Mouse (Mus musculus) CH12.LX (cell line): ENCODE data around the gene Fer. TPM values are rescaled to one million over a fixed set of nuclear protein-coding genes. Genes with fewer than 3 reads are reported as not detected.

Source experiments
- DNase-seq: peaks from one replicate; pipeline ENCODE4 v3.0.0-alpha.2; 2013; ENCODE audit errors: extremely low read depth
- H3K27ac ChIP-seq: 2 replicates; pipeline ENCODE4 v1.5.1; 2012; ENCODE audit warnings: low read depth, mild to moderate bottlenecking, control low read depth, moderate library complexity; ENCODE audit not compliant: insufficient read depth
- H3K27me3 ChIP-seq: replicated peaks from 2 replicates; pipeline ENCODE3; 2012; ENCODE audit warnings: inconsistent platforms
- H3K36me3 ChIP-seq, 2 experiments: replicated peaks in 1 of 2; 2 replicates each; pipeline versions ENCODE3 to v1.6.1; 2012; ENCODE audit warnings: inconsistent platforms in 1 of 2, low read length in 1 of 2, mild to moderate bottlenecking in 1 of 2, mixed read lengths in 1 of 2, moderate library complexity in 1 of 2; ENCODE audit not compliant: control insufficient read depth in 1 of 2, insufficient read depth in 1 of 2
- H3K4me1 ChIP-seq, 2 experiments: 2 replicates each; pipeline ENCODE4 v1.6.1; 2012; ENCODE audit warnings: inconsistent platforms in 1 of 2, moderate library complexity in 1 of 2; ENCODE audit not compliant: insufficient read depth in 2 of 2, control insufficient read depth in 1 of 2
- H3K4me2 ChIP-seq: 2 replicates; pipeline ENCODE4 v1.6.1; 2012; ENCODE audit warnings: low read depth, mild to moderate bottlenecking, control low read depth; ENCODE audit not compliant: poor library complexity, insufficient read depth, severe bottlenecking
- H3K4me3 ChIP-seq, 3 experiments: fragments of 150-350 bp in 1 of 3; sonication (generic) in 1 of 3; replicated peaks in 1 of 3; 2 replicates each; pipeline versions ENCODE3 to v1.5.1; 2011 to 2012; ENCODE audit warnings: low read depth in 2 of 3, low read length in 2 of 3, mild to moderate bottlenecking in 2 of 3, moderate library complexity in 2 of 3, control low read depth in 1 of 3, improper control_type of control experiment in 1 of 3, inconsistent platforms in 1 of 3, mixed read lengths in 1 of 3; ENCODE audit not compliant: poor library complexity in 1 of 3
- H3K79me2 ChIP-seq: replicated peaks from 2 replicates; pipeline ENCODE4 v1.6.1; 2012; ENCODE audit warnings: mild to moderate bottlenecking, moderate library complexity; ENCODE audit not compliant: control insufficient read depth, poor library complexity, insufficient read depth, severe bottlenecking; ENCODE audit errors: extremely low read depth
- H3K9ac ChIP-seq: 2 replicates; pipeline ENCODE4 v1.6.1; 2012; ENCODE audit warnings: low read depth, mild to moderate bottlenecking, control low read depth, moderate library complexity; ENCODE audit not compliant: insufficient read depth
- H3K9me3 ChIP-seq: replicated peaks from 2 replicates; pipeline ENCODE3; 2012; ENCODE audit warnings: low read length, inconsistent platforms, mixed read lengths
- CHD1 ChIP-seq: IDR thresholded peaks from 2 replicates; pipeline ENCODE4 v1.6.1; 2012; ENCODE audit warnings: low read depth, low read length, improper control_type of control experiment, inconsistent platforms
- CHD2 ChIP-seq: IDR thresholded peaks from 2 replicates; pipeline ENCODE4 v1.6.1; 2011; ENCODE audit warnings: low read length, improper control_type of control experiment
- EP300 ChIP-seq: IDR thresholded peaks from 2 replicates; pipeline ENCODE4 v1.6.1; 2011; ENCODE audit warnings: low read length, improper control_type of control experiment
- ETS1 ChIP-seq: conservative IDR thresholded peaks from 2 replicates; pipeline ENCODE4 v1.6.1; 2012; ENCODE audit warnings: low read depth, mild to moderate bottlenecking, inconsistent platforms, low read length, improper control_type of control experiment, moderate library complexity
- HCFC1 ChIP-seq: IDR thresholded peaks from 2 replicates; pipeline ENCODE4 v1.6.1; 2012; ENCODE audit warnings: low read depth, mild to moderate bottlenecking, inconsistent platforms, low read length, improper control_type of control experiment
- IRF4 ChIP-seq: IDR thresholded peaks from 2 replicates; pipeline ENCODE4 v1.6.1; 2014; ENCODE audit warnings: low read depth, mild to moderate bottlenecking, inconsistent platforms, low read length, improper control_type of control experiment
- JUND ChIP-seq: conservative IDR thresholded peaks from 2 replicates; pipeline ENCODE4 v1.6.1; 2011; ENCODE audit warnings: low read depth, low read length, improper control_type of control experiment
- KAT2A ChIP-seq: IDR thresholded peaks from 2 replicates; pipeline ENCODE4 v1.6.1; 2012; ENCODE audit warnings: low read length, improper control_type of control experiment, inconsistent platforms; ENCODE audit not compliant: insufficient replicate concordance
- MAX ChIP-seq: IDR thresholded peaks from 2 replicates; pipeline ENCODE4 v1.6.1; 2011; ENCODE audit warnings: low read length, improper control_type of control experiment
- MEF2A ChIP-seq: IDR thresholded peaks from 2 replicates; pipeline ENCODE4 v1.6.1; 2014; ENCODE audit warnings: low read depth, mild to moderate bottlenecking, inconsistent platforms, low read length, improper control_type of control experiment, borderline replicate concordance
- POLR2AphosphoS2 ChIP-seq: IDR thresholded peaks from 2 replicates; pipeline ENCODE4 v1.6.1; 2011; ENCODE audit warnings: low read depth, low read length, improper control_type of control experiment
- SIN3A ChIP-seq: IDR thresholded peaks from 2 replicates; pipeline ENCODE4 v1.6.1; 2012; ENCODE audit warnings: low read length, improper control_type of control experiment, inconsistent platforms
- TCF12 ChIP-seq: IDR thresholded peaks from 2 replicates; pipeline ENCODE4 v1.6.1; 2014; ENCODE audit warnings: low read depth, mild to moderate bottlenecking, inconsistent platforms, low read length, improper control_type of control experiment
- UBTF ChIP-seq: IDR thresholded peaks from 2 replicates; pipeline ENCODE4 v1.6.1; 2012; ENCODE audit warnings: low read depth, mild to moderate bottlenecking, inconsistent platforms, low read length, improper control_type of control experiment, moderate library complexity
- USF1 ChIP-seq: IDR thresholded peaks from 2 replicates; pipeline ENCODE4 v1.6.1; 2014; ENCODE audit warnings: low read depth, mild to moderate bottlenecking, inconsistent platforms, low read length, improper control_type of control experiment
- USF2 ChIP-seq: conservative IDR thresholded peaks from 2 replicates; pipeline ENCODE4 v1.6.1; 2011; ENCODE audit warnings: low read depth, low read length, improper control_type of control experiment
- ZC3H11A ChIP-seq: IDR thresholded peaks from 2 replicates; pipeline ENCODE4 v1.6.1; 2012; ENCODE audit warnings: low read depth, mild to moderate bottlenecking, inconsistent platforms, low read length, improper control_type of control experiment
- ZMIZ1 ChIP-seq: IDR thresholded peaks from 2 replicates; pipeline ENCODE4 v1.6.1; 2012; ENCODE audit warnings: low read depth, mild to moderate bottlenecking, inconsistent platforms, low read length, improper control_type of control experiment
- ZNF384 ChIP-seq: IDR thresholded peaks from 2 replicates; pipeline ENCODE4 v1.6.1; 2012; ENCODE audit warnings: low read depth, low read length, improper control_type of control experiment, inconsistent platforms
- dilution Hi-C: fragments of 300-500 bp; cut with MboI; formaldehyde crosslinking; loops from 2 replicates; pipeline ENCODE4 v1.14.3; 2020; ENCODE audit warnings: low sequenced_read_pairs; ENCODE audit not compliant: extremely low pct_unique_long_range_greater_than_20kb, extremely low pct_ligation_motif_present
- in situ Hi-C: fragments of 300-500 bp; cut with MboI; formaldehyde crosslinking; loops from 3 replicates; pipeline ENCODE4 v1.14.3; 2019; ENCODE audit warnings: low sequenced_read_pairs, low pct_ligation_motif_present, low pct_unique_long_range_greater_than_20kb, mixed read lengths
- polyA plus RNA-seq: library from polyadenylated mRNA; unstranded; fragments of >175 nt; gene quantifications from 2 replicates; pipeline ENCODE4 v1.2.1, GENCODE M21; 2012; ENCODE audit warnings: low read depth; ENCODE audit not compliant: insufficient read length
- total RNA-seq, 2 experiments: library from RNA; depleted of rRNA; stranded (reverse); fragments of 300-350 nt in 1 of 2; fragments of >200 nt in 1 of 2; gene quantifications; 2 replicates each; pipeline ENCODE4 v1.2.3; 2012 to 2014

The Fer gene
- total and polyA plus RNA-seq, 3 experiments, result 4.3 to 4.9 (median 4.5) TPM

GRCm38 (mm10) chr17:63972181-63972580 is 109.3 kb downstream of the Fer start:
- Histone ChIP-seq H3K4me1 (peaks cover 0 to 7% of the 10 kb centered on the region in 2 experiments; a peak in 1 of 4 replicates), H3K9ac (no peak overlapping the region), H3K4me2 (no peak overlapping the region), H3K27ac (no peak overlapping the region), H3K4me3 (no peak overlapping the region), H3K79me2 (no peaks in the 10 kb centered on the region), H3K27me3 (no peaks in the 10 kb centered on the region), H3K36me3 (peaks cover 0 to 2% of the 10 kb centered on the region in 2 experiments), H3K9me3 (no peaks in the 10 kb centered on the region)
- in situ Hi-C loops, result loop anchor here (25.0 kb wide), 1 partner anchor 415 kb away; no protein-coding TSS in a partner anchor
- dilution Hi-C loops, result no loop called here
- TF ChIP-seq JUND (no peak), POLR2AphosphoS2 (no peak), ZC3H11A (no peak), CHD2 (no peak), HCFC1 (no peak), SIN3A (no peak), EP300 (no peak), ETS1 (no peak), UBTF (no peak), MAX (no peak), USF1 (no peak), CHD1 (no peak), IRF4 (no peak)
- DNase-seq, result no peak

DNA sequence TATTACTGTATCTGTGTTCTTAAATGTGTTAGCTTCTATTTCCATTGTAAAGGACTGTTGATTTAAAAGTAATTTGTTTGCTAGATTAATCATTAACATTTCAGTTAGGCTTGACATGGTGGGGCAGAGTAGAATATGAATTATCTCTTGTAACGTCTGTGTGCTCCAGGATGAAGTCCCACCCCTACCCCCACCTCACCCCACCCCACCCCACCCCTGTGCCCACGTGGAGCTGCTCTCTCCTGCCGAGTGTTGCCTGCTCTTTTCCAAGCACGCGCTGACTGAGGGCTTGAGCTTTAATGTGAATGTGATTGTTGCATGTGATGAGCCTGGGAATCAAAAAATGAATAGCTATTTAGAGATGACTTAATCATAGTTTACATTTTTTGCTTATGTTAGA is 110.9 kb downstream of the Fer start:
- in situ Hi-C loops, result loop anchor here (25.0 kb wide), 1 partner anchor 413 kb away; no protein-coding TSS in a partner anchor
- Histone ChIP-seq H3K9me3 (no peaks in the 10 kb centered on the region), H3K79me2 (no peaks in the 10 kb centered on the region), H3K9ac (no peak overlapping the region), H3K4me3 (no peak overlapping the region), H3K27ac (no peak overlapping the region), H3K4me2 (no peak overlapping the region), H3K4me1 (peaks cover 0 to 5% of the 10 kb centered on the region in 2 experiments; a peak in 1 of 4 replicates)
- DNase-seq, result no peak
- dilution Hi-C loops, result no loop called here
- TF ChIP-seq CHD2, result no peak
- TF ChIP-seq MEF2A, result no peak
- no peak for TF ChIP-seq ZC3H11A
- no peak for TF ChIP-seq TCF12
- TF ChIP-seq ZMIZ1, result no peak
- TF ChIP-seq JUND, result no peak
- TF ChIP-seq ZNF384, result no peak
- TF ChIP-seq KAT2A, result no peak
- TF ChIP-seq HCFC1, result no peak
- TF ChIP-seq USF2, result no peak
- TF ChIP-seq, all 38 proteins: peak for 0
- Histone ChIP-seq H3K27me3 (no peaks in the 10 kb centered on the region), H3K36me3 (peaks cover 0 to 2% of the 10 kb centered on the region in 2 experiments)
